Mouse (Mus musculus) left cerebral cortex, postnatal 10 days (tissue): Measurements from ENCODE around the gene Smim24. TPM values are rescaled to one million over a fixed set of nuclear protein-coding genes. Genes with fewer than 3 reads are reported as not detected.

Experiments
- DNase-seq, 2 experiments: peaks; one replicate each; pipeline ENCODE4 v3.0.0; 2021 to 2022; ENCODE audit warnings: low spot score in 2 of 2, mixed read lengths in 1 of 2; ENCODE audit errors: extremely low spot score in 1 of 2
- intact Hi-C: fragments of 180-260 bp; cut with DNase I; formaldehyde crosslinking; loops from one replicate; pipeline ENCODE4 v1.15.1; 2025
- total RNA-seq, 2 experiments: library from RNA; stranded (reverse); gene quantifications; 2 replicates each; pipeline ENCODE4 v1.2.3; 2021

Smim24 gene
- total RNA-seq, 2 experiments from 2014 or later: 2.0 to 2.2 TPM

DNA sequence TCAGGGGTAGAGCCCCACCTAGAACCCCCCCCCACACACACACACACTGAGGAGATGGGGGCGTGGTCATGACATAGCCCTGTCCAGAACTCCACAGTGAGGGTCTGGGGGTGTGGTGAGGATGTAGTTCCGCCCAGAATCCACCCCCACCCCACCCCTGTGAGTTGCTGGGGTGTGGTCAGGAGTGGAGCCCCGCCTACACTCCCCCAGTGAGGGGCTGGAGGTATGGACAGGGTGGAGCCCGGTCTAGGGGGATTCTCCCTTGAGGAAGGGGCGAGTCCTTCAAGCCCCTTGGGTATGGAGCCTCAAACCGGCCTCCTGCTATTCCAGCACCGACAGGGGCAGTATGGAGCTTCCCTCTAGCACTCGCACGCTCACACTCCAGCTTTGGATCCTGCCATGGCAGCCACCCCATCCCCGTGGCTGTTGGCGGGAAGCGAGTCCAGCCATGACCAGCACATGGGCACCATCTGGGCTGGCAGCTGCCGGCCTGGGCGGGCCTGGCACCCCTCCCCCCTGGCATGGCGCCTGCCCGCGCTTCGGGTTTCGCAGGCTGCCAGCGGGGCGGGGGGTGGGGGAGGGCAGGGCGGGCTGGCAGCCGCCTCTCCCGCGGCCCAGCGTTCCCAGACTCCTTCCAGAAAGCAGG lies 23.9 kb downstream of the Smim24 start:
- peak; percentile 82 to 93 for DNase-seq
- intact Hi-C loops: no loop called here

DNA sequence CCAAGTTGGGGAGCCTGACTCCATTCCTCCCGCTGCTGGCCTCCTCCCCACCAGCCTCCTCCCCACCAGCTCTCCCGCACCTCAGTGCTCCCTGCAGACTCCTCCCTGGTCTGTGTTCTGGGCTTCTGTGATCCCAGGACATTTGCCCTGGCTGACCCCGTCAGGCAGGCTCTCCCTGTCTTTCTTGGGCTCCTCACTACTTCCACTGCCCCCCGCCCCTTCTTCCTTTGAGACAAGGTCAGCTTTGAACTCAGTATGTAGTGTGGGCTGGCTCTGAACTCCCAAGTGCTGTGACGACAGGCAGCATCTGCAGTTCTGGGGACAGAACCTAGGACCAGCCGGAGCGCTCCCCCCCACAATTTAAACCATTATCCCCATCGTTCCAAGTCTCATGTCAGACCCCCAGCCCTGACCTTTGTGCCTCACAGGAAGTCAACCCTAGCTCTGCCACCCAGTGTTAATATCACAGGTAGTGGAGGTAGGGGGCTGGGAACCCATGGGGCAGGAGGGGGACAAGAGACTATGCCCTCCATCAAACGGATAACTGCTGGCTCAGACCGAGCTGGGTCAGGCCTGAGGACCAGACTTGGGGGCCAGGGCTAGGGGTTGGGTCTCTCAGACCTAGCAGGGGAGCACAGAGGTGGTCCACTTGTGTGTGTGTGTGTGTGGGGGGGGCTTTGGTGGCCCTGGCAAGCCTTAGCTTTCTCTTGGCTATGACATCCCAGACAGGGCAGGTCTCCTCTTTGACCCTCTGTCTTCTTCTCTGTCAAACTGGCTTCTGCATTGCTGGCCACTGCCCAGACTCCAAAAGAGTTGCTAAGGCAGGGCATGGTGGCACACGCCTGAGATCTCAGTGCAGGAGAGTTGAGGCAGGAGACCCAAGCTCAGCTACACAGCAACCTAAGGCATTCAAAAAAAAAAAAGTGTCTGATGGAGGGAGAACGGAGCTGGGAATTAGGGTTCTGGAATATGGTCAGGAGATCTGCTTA lies 24.7 kb downstream of the Smim24 start:
- peak in 1 of 2 experiments; percentile 24 for DNase-seq
- intact Hi-C loops: no loop called here

DNA sequence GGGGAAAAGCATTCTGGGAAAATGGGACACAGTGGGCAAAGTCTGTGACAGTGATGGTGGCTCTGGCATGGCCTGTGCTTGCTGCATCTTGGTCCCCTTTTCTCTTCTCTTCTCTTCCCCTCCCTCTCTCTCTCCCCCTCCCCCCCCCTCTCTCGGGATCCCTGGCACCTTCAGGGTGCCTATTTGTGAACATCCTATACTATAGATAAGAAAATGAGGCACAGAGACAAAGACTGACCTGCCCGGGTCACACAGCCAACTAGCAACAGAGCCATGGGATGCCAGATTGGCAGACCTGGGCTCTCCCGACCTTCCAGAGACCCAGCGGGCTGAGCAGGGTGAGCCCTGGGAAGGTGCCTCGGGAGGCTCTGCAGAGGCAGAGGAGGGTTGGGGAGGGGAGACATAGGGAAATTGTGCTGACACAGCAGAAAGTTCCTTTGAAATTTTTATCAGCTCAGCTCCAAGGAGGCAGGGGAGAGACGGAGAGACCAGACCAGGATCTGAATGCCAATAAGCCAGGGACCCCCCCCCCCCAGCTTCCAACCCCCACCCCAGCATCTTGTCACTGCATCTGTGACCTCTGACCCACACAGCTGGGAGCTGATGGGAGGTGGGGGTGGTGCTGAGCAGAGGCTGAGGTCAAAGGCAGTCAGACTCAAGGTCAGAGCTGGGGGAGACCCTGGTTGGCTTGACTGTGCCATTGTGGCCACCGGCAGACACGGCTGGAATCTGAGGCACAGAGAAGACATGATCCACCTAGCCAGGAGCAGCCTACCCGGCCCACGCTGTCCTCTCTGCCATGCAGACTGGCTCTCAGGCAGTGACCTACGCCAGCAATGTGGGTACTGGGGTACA lies 25.6 kb downstream of the Smim24 start:
- intact Hi-C loops: no loop called here

DNA sequence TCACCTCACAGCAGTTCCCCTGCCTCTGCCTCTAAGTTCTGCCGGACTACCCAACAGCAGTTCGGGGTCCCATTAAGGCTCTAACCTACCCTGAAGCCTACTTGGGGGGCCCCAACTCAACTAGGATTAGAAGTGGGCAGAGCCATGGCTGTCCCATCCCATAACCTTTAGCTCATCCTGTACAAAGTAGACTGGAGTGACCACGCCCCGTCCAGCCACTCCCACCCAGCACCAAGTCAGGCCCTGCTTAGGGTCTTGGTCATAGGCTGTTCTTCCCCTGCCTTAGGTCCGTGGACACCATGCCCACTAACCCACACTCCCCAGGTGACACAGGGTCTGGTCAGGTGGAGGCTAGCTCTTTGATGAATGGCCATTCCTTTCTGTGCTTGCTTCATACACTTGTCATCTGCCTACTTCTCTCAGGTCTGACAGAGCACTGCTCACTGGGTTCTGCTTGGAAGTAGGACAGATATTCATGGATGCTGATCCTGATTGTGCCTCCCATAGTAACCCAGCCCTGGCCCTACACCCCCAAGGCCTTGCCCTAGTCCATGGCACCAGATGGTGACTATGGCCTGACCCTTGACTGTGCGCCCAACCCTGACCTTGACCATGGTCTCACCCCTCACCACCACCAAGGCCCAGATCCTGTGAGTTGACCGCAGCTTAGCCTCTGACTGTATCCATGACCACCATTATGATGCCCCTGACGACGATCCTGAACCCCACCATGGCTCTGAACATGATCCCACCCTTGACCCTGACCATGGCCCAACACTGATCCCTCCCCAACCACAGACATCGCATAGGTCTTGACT lies 26.5 kb downstream of the Smim24 start:
- intact Hi-C loops: no loop called here
- peak in 1 of 2 experiments; percentile 23 for DNase-seq

More for the DNA sequence above, 25.6 kb downstream of the Smim24 start:
- peak in 1 of 2 experiments; percentile 31 for DNase-seq

DNA sequence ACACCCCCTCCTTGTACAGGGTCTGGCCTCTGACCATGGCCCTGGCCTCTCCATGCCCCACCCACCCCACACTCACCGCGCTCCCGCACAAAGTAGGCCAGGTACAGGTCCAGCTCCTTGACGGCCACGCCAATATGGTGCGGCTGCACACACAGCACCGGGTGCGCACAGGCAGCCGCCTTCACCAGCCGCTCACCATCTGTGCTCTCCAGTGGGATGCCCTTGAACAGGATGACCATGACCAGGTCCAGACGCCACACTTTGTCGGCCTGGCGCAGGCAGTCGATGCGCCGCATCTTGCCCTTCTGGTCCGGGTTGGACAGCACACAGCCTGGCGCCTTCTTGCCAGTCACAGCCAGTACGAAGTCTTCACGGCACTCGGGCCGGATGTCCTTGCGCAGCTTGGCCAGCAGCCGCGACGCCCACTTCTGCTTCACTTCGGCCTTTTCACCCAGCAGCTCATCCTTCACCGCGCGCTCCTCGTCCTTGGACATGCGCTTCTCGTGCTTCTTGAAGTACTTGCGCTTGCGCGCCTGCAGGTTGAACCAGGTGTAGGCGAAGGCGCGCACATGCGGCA lies 27.4 kb downstream of the Smim24 start:
- intact Hi-C loops: no loop called here
- DNase-seq: peak in 1 of 2 experiments; percentile 39

DNA sequence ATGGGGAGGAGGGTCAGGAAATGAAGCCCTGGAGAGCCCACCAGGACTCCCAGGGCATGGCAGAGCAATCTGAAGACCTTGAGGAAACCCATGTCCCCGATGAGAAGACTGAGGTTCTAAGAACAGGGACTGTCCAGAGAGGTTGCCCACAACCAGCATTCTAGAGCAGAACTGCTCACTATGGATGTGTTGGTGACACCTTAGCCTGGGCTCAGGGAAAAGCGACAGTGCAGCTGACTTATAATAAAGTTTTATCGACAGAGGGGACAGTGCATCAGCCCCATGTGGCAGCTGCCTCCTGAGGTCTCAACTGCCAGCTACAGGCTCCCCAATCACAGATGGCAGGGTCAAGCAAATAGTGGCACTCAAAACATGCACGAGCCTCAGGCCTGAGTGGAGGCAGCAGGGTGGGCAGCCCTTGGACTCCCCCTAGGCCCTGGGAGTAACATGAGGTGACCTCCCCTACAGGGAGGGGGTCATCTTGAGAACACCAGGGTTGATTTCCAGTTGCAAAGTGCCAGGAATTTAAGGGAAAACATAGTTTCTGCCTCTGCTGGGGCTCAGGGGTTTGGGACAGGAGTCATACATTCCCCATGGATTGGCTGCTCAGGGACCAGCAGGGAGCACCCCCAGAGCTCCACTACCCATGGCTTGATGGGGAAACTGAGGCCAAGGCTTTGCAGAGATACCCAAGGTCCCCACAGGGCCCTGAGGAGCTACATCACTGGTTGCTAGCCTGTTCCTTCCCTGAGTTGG lies 28.4 kb downstream of the Smim24 start:
- intact Hi-C loops: no loop called here
- peak in 1 of 2 experiments; percentile 19 for DNase-seq

DNA sequence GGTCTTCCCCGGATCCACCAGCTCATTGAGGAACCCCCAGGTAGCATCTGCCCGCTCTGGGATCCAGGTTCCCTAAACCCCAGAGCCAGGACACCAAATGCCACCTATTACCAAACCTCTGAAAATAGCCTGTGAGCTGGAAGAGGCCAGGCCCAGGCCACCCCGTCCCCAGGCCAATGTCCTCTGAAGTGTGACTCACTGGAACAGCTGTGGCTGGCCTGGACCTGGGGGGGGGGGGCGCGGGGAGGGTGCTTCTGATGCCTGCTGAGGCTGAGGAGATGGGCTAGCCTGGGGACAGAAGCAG lies 28.9 kb downstream of the Smim24 start:
- peak in 1 of 2 experiments; percentile 16 for DNase-seq
- intact Hi-C loops: no loop called here

DNA sequence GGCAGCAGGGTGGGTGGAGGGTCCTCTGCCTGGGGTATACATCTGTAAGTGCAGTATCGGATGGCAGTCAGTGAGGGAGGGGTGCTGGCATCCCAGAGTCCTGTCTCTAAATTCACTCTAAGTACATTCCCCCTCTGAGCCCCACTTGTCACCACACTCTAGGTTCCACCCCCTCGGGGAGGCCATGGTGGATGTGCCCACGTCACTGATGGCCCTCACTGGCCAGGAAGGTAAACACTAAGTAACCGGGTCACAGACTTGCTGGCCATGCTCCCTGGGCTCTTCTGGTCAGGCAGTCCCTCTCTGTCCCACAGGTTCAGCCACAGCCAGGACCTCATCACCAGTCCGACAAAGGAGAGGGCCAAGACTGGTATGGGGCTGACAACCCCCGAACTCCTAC lies 29.3 kb downstream of the Smim24 start:
- DNase-seq: peak in 1 of 2 experiments; percentile 28
- intact Hi-C loops: no loop called here

DNA sequence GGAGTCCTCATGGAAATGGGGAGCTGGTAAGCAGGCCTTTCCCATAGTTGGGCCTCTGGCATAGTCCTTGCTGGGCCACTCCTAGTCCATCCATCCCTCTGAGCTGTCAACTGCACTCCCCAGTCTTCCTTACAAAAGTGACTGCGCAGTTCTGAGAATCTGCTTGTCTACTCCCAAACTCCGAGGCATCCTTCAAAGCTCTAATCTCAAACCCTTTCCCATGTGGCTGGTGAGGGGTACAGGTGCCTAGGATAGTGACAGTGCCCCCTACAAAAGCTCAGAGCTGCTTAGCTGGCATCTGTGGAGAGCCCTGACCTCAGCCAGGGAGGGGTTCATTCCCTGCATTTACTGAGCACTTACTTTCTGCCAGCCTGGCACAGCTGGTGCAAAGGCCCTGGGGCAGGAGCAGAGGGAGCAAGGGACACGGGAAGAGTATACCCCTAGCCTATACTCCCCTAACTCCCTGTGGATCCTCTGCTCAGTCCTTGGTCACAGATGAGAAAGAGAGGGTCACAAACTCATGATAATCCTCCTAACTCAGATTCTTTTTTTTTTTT lies 29.9 kb downstream of the Smim24 start:
- intact Hi-C loops: no loop called here
- peak in 1 of 2 experiments; percentile 15 for DNase-seq

DNA sequence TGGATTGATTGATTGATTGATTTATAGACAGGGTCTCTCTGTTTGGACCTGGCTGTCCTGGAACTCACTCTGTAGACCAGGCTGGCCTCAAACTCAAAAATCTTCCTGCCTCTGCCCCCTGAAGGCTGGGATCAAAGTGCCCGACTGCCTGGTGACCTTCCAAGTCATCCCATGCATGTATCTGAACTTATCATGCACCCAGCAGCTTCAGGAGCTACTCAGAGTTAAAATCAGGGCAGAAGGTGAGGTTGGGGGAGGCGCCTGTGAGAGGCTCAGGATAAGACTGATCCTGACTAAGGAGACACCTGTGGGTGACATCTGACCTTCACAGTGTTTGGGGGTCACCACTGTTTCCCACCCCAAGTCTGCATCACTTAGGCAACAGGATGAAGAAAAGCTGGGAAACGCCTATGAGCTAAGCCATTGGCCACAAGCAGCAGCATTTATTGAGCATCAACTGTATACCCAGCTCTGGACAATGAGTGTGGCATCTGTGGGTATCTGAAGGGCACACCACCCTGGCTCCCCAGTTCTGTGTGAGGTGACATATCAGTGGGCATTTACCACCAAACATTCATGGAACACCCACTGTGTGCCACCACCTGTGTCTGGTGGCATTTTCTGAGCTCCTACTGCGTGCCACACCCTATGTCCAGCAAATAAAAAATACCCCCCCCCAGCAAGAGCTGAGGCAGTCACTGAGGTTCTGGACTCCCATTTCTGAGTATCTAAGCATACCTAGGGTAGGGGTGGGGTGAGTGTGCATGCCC lies 30.8 kb downstream of the Smim24 start:
- intact Hi-C loops: no loop called here

DNA sequence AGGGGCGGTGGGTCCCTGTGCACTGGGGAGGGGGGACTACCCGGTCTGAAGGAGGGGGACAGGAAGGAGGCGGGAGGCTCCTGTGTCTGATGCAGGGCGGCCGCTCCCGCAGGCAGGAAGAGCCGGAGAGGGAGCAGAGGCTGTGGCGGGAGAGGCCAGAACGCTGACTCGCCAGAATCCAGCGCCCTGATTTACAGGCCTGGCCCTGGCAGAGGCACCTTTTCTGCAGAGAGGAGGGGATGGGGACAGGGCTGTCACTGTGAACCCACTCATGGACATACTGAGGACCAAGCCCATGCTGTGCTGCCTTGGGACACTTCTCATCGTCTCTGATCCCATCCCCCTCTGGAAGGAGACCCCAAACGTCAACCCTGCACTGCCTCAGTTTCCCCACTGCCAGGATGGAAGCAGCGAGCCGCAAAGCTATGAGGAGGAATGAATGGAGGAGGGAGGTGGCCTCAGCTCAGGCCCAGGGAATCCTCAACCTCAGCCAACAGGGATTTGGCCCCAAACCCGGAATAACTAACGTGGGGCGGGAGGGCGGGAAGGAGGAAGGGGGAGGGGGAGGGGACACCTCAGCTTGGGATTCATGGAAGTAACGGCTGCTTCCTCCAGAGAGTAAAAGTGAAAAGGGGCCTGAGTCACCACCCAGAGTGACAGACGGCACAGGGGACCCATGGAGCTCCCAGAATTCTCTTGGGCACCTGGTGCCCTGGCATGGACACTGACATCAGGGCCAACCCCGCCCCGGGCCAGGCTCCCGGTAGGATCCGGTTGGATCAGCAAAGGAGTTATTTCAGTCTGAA lies 31.6 kb downstream of the Smim24 start:
- DNase-seq: peak in 1 of 2 experiments; percentile 73
- intact Hi-C loops: no loop called here

More for the DNA sequence above, 30.8 kb downstream of the Smim24 start:
- DNase-seq: peak in 1 of 2 experiments; percentile 15

DNA sequence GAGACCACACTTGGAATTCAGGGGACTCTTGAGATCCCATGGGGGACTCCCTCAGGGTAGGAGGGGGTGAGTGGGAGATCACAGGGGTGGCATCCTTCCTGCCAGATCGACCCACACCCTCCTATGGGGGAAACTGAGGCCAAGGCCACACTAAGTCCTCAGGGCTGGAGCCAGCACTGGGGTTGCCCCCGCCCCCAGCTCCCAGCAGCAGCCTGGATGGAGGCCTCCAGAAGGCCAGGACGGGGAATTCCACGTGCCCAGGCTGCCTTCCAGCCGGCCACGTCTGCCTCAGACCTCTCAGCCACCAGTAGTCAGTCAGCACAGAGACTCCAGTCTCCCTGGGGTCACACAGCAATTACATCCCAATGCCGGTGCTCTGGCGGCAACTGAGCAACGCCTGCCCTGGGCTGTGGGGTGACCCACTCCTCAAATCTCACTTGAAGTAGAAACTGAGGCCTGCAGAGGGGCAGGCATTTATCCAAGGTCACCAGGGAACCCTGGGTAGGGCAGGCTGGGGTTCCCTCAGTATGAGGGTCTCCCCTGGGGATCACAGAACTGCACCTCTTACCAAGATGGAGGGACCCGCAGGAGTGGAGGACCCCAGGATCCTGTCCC lies 32.5 kb downstream of the Smim24 start:
- peak in 1 of 2 experiments; percentile 62 for DNase-seq
- intact Hi-C loops: no loop called here

DNA sequence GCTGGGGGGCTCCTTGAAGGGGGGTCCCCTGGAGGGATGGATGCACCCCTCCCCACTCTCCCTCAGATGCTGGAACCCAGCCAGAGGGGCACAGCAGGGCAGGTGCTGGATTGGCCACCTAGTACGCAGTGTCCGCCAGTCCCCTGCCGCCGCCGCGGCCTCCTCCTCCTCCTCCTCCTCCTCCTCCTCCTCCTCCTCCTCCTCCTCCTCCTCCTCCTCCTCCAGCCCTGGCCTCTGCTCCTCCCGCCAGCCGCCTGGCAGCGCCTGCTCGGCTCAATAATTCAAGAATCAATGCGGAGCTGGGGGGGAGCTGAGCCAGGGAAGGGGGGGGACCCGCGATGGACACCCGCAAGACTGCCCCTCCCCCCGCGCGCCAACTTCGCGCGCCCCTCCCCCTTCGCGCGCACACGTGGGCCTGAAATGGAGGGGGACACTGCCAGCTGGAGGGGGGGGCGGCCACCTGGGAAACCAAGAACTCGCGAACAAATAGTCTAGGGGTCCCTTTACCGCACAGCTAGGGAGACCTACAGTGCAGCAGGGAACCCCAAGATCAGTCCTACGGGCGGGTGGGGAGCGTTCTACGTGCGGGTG lies 33.3 kb downstream of the Smim24 start:
- intact Hi-C loops: no loop called here
- peak in 1 of 2 experiments; percentile 72 for DNase-seq

DNA sequence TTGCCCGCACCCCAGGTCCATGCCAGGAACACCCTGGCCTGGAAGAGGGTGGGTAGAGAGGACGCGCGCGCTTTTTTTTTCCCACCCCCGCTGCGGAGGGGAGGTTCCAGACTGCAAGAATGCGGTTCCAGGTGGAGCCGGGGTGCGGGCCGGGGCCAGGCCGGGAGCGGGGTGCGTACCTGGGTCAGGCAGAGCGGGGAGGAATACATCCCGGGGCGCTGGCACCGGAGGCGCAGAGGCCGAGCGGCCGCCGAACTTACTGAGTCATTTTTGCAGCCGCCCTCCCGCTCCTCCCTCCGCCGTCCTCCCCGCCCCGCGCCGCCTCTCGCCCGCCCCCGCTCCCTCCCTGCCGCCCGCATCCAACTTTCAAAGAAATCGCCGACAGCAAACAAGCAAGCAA lies 34.0 kb downstream of the Smim24 start:
- intact Hi-C loops: no loop called here
- peak in 1 of 2 experiments; percentile 82 for DNase-seq

DNA sequence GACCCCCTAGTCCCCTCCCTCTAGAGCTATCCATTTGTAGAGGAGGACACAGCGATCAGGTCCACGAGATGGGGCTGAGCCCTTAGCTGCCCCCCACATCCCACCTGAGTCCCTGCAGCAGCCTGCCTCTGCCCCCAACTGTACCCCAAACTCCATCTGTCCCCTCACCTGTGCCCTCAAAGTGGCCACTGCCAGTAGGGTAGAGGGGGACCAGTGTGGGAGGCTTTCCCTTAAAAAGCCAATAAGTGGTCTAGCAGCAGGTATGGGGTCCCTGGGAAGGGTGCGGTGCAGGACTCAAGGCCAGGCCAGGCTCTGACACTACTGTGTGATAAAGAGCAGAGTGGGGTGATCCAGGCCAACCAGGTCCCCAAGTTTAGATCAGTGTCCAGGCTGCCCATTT lies 34.5 kb downstream of the Smim24 start:
- intact Hi-C loops: no loop called here
- peak in 1 of 2 experiments; percentile 20 for DNase-seq
